Mouse (Mus musculus) embryonic facial prominence, embryonic 10.5 days (tissue): Measurements from ENCODE around the gene Lyst. TPM values are rescaled to one million over a fixed set of nuclear protein-coding genes. Genes with fewer than 3 reads are reported as not detected.

ENCODE experiments used
- DNase-seq: peaks from one replicate; pipeline ENCODE4 v3.0.0-alpha.2; 2017; ENCODE audit warnings: low spot score
- H3K27ac ChIP-seq: fragments of 300-500 bp; sonication (generic); replicated peaks from 2 replicates; pipeline ENCODE4 v1.5.1; 2016; ENCODE audit warnings: mild to moderate bottlenecking
- H3K27me3 ChIP-seq: fragments of 300-500 bp; sonication (generic); replicated peaks from 2 replicates; pipeline ENCODE4 v1.6.1; 2016; ENCODE audit warnings: low read depth, mild to moderate bottlenecking; ENCODE audit not compliant: poor library complexity, severe bottlenecking
- H3K36me3 ChIP-seq: fragments of 300-500 bp; sonication (generic); replicated peaks from 2 replicates; pipeline ENCODE4 v1.6.1; 2016; ENCODE audit warnings: mild to moderate bottlenecking, moderate library complexity
- H3K4me1 ChIP-seq: fragments of 300-500 bp; sonication (generic); 2 replicates; pipeline ENCODE4 v1.6.1; 2016
- H3K4me3 ChIP-seq: fragments of 300-500 bp; sonication (generic); 2 replicates; pipeline ENCODE4 v1.5.1; 2016; ENCODE audit warnings: mild to moderate bottlenecking, moderate library complexity
- H3K9me3 ChIP-seq: fragments of 300-500 bp; sonication (generic); 2 replicates; pipeline ENCODE4 v1.6.1; 2016; ENCODE audit warnings: mild to moderate bottlenecking
- WGBS: fragments of 180-500 bp; shearing (Covaris S2); methylation state at CpG from one replicate; pipeline ENCODE4 v1.1.7; 2016; 5-methylcytosine and 5-hydroxymethylcytosine counted together
- polyA plus RNA-seq: library from polyadenylated mRNA; unstranded; fragments of >200 nt; fragmentation: Nextera tagmentation; extraction: Ambion mirVana; gene quantifications from 2 replicates; pipeline ENCODE4 v1.2.1, GENCODE M21; 2016

The Lyst gene
- polyA plus RNA-seq, 1 experiment from 2014 or later: 3.6 TPM

DNA sequence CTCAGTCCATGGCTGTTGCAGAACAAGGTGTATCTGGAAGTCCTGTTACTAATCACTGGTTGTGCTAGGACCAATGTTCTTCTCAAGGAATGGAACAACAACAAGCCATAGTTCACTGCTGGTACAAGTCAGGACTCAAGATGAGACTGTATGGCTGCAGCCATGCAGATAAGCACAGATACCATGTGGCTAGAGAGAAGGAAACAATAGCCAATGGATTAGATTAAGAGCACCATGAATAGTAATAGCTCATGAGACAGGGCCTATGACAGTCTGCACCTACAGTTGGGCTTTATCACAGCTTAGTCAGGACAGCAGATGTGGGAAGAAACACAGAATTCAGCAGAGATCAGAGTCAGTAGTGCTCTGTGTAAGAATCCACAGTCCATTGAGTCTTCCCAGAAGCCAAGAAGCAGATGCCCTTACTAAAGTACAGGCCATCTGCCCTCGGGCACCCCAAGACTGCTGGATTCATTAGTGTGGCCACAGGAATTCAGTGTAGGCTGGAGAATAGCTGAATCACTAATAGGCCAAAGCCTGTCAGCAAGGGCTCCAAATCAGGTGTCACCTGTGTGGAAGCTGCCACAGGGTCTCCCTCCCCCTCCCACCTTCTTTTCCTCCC, 188.8 kb downstream of the Lyst start:
- no peak for DNase-seq
- Histone ChIP-seq H3K4me1 (peaks cover 4% of the 10 kb centered on the region), H3K36me3 (peaks cover 9% of the 10 kb centered on the region; the same call in 1 of the 2 replicates), H3K27me3 (peaks cover 21% of the 10 kb centered on the region), H3K27ac (no peak overlapping the region), H3K4me3 (no peak overlapping the region), H3K9me3 (no peaks in the 10 kb centered on the region)
- WGBS: 76% methylated on average over 1 of the region's 1 CpGs

DNA sequence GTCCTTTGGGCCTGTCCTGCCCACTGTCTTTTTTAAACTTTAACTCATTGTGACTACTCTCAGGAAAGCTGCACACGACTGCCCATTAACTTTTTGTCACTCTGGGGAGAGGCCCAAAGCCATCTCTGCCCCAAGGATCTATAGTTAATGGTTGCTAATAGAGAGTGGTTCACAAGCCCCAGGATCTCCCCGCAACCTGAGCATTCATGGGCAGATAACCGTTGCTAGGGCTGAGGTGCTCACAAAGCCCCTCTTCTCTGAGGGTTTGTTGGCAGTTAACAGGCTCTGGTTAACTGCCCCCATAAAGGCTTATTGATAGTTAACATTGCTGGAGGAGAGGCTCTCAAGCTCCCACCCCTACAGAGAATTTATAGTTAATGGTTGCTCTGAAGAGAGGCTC, 190.1 kb downstream of the Lyst start:
- Histone ChIP-seq H3K4me3 (no peak overlapping the region), H3K27ac (no peak overlapping the region), H3K9me3 (no peaks in the 10 kb centered on the region), H3K4me1 (peaks cover 17% of the 10 kb centered on the region), H3K27me3 (peaks cover 34% of the 10 kb centered on the region), H3K36me3 (peaks cover 9% of the 10 kb centered on the region; the same call in 1 of the 2 replicates)
- WGBS: 72% methylated on average over 3 of the region's 3 CpGs
- no peak for DNase-seq

DNA sequence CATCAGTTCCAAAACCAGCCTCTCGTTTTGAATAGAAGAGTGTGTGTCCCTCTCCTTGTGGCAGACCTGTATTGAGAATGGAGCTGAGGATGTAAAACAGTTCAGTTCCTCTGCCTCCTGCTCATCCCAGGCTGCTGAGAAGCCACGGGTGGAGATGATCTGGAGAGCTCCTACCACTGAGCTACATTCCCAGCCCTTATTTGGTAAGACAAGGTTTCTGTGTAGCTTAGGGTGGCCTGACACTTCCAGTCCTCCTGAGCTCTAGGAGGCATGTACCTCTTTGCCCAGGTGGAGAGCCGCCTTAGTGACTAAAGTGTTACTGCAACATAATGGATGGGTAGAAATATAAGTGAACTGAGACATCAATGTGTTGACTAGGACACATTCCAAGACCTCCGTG, 190.8 kb downstream of the Lyst start:
- WGBS: 78% methylated on average over 4 of the region's 4 CpGs
- Histone ChIP-seq H3K4me3 (no peak overlapping the region), H3K9me3 (no peaks in the 10 kb centered on the region)

DNA sequence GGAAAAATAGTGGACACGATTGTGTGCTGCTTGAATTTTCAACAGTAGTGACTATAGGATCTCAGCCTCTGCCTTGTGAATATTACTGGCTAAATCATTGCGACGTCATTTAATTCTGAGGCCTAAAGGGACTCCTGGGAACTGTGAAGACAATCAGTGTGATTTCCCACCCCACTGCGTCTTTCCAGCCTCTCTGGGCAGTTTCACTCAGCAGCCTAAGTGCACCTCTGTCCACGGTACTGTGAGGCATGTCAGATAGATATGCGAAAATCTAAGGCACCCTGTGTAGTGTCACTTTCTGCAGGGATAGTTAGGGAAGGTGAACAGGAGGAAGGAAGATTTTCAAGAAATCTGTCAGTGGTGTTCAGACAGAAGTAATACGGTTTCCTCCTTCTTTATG, 193.1 kb downstream of the Lyst start:
- H3K36me3 ChIP-seq: no peaks in the 10 kb centered on the region
- peaks cover 59% of the 10 kb centered on the region for H3K27me3 ChIP-seq
- no peak for DNase-seq
- H3K4me3 ChIP-seq: peak overlapping the region; percentile 69; the same call in 1 of the 2 replicates
- peaks cover 19% of the 10 kb centered on the region for H3K4me1 ChIP-seq
- H3K27ac ChIP-seq: no peak overlapping the region
- 47% methylated on average over 7 of the region's 7 CpGs for WGBS
- H3K9me3 ChIP-seq: no peaks in the 10 kb centered on the region

More for the DNA sequence above, 190.8 kb downstream of the Lyst start:
- Histone ChIP-seq H3K27me3 (peaks cover 42% of the 10 kb centered on the region), H3K4me1 (peaks cover 19% of the 10 kb centered on the region), H3K36me3 (peaks cover 9% of the 10 kb centered on the region; the same call in 1 of the 2 replicates), H3K27ac (no peak overlapping the region)
- no peak for DNase-seq

DNA sequence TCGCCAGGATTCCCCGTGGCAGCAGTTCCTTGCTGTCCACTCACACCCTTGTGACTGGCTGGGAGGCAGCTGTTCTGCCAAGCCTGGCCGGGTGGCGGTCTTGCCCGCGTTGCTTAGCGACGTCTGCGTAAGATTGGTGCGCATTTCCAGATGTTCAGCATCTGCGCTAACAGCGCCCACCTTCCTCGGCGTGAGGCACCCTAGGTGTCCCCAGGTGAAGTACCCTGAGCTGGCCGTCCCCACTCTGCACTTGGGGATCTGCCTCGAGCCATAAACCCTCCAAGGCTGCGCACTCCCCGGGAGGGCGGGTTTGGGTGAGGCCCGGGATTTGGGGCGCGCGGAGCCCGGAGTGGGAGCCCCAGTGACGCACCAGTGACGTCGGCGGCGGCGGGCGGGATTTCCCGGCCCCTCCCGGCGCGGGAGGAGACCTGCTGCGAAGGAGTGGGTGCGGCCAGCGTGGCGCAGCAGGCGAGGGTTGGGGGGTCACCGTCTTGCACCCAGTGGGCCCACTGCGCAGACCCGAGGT, 193.8 kb downstream of the Lyst start, which contains the start of gene Gng4:
TSS of gene Gng4 (plus strand) at position 166 of the 526 bp plus-strand sequence.
- no peaks in the 10 kb centered on the region for H3K36me3 ChIP-seq
- H3K27me3 ChIP-seq: peaks cover 59% of the 10 kb centered on the region
- WGBS: under 1% methylated on average over 43 of the region's 43 CpGs
- DNase-seq: peak; percentile 70
- H3K4me1 ChIP-seq: peaks cover 19% of the 10 kb centered on the region
- H3K27ac ChIP-seq: no peak within 1 kb of the TSS; the same call in 1 of the 2 replicates
- no peaks in the 10 kb centered on the region for H3K9me3 ChIP-seq
- H3K4me3 ChIP-seq: peak within 1 kb of the TSS; percentile 69

DNA sequence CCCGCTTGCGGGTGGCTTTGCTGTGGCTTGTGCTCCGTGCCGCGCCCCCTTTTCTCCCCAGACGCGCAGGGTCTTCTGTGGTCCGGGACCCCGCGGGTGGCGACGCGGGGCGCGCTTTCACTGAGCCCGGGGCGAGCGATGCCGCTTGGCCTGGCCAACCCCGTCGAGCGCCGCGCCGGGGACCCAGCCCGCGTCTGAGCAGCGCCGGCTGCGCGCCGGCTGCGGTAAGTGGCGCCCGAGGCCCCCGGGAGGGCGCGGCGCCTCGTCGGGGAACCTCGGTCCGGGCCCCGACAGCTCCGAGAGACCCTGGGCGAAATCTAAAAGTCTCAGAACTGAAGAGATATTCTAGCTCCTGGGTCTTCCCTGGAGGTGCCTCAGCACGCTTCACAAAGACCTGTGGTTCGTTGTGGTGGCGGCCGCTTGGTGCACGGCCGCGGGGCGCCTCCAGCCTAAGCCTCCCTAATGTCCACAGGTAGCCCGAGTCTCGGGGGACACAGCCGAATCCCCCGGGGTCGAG, 194.3 kb downstream of the Lyst start:
- no peak overlapping the region; the same call in 1 of the 2 replicates for H3K27ac ChIP-seq
- peak; percentile 52 for DNase-seq
- no peaks in the 10 kb centered on the region for H3K36me3 ChIP-seq
- H3K27me3 ChIP-seq: peaks cover 59% of the 10 kb centered on the region
- peaks cover 19% of the 10 kb centered on the region for H3K4me1 ChIP-seq
- H3K9me3 ChIP-seq: no peaks in the 10 kb centered on the region
- H3K4me3 ChIP-seq: peak overlapping the region; percentile 69
- WGBS: under 1% methylated on average over 59 of the region's 59 CpGs

DNA sequence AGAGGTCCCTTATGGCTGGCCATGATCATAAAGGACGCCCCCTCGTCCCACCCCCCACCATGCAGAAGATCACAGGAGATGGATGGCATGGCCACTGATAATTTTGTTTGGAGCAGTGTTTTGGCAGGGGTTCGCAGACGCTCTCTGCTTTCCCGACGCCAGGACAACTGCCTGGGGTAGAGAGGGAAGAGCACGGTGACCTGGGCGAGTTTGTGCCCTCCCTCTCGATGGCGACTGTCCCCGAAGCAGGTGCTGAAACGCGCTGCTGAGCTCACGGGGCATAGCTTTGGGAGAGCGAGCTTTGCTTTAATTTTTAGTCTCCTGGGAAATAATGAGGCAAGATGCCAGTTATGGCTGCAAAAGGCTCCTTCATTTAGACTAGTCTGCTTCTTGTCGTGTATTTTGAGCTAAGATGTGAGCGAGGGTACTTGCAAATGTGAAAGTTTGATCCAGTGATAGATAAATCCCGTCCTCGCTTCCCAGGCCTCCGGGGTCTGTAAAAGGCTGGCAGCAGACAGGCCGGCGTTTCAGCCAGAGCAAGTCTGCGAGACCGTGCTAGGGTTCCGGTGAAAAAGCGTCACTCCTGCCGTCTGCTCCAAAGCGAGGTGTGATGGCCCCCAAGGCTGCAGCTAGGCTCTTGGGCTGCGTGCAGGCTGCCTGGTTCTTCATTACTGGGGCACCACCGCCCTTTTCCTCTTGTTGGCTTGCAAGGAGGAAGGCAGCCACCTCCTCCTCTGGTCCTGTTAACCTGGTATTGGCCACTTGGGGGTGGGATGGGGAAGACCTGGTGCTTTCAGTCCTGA, 195.0 kb downstream of the Lyst start:
- Histone ChIP-seq H3K27me3 (peaks cover 59% of the 10 kb centered on the region), H3K36me3 (no peaks in the 10 kb centered on the region), H3K4me1 (peaks cover 19% of the 10 kb centered on the region), H3K4me3 (peak overlapping the region; percentile 69), H3K27ac (no peak overlapping the region), H3K9me3 (no peaks in the 10 kb centered on the region)
- 2% methylated on average over 30 of the region's 30 CpGs for WGBS
- DNase-seq: peak; percentile 67

DNA sequence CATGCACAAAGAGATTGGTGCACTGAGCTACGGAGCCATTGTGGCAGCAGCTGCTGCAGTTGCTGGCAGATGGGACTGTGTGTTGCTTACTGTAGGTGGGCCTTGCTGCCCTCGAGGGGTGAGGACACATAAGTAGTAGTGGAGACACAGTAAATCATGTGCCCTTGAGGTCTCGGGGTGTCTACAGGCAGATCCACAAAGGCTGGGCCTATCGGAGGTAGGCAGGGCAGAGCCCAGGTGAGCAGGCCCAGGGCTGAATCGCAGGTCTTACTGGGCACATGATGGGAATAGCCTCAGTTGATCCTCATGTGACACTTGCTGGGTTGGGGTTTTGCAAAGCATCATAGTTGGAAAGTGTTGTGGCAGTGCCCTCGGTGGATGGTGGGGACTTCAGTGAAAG, 196.8 kb downstream of the Lyst start:
- Histone ChIP-seq H3K27ac (no peak overlapping the region), H3K36me3 (no peaks in the 10 kb centered on the region), H3K9me3 (no peaks in the 10 kb centered on the region), H3K4me1 (peaks cover 19% of the 10 kb centered on the region), H3K27me3 (peaks cover 57% of the 10 kb centered on the region), H3K4me3 (no peak overlapping the region)
- DNase-seq: no peak
- 84% methylated on average over 6 of the region's 6 CpGs for WGBS

DNA sequence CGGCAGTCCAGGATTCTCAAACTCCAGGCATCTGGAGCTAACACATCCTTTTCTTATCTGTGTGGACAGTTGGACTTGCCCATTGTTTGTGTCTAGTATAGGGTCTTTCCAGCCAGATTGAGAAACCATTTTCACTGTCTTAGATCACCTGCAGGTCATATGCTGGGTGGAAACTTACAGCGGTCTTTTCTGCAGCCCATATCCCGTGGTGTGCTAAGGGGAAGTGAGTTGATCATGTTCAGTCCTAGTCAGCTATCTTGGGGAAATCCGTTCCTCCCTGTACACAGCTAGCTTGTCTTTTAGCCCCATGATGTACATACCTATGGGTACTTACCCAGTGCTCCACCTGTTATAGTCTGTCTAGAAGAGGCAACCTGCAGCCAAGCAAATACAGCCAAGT, 197.9 kb downstream of the Lyst start:
- Histone ChIP-seq H3K27me3 (peaks cover 46% of the 10 kb centered on the region), H3K27ac (no peak overlapping the region), H3K36me3 (no peaks in the 10 kb centered on the region), H3K9me3 (no peaks in the 10 kb centered on the region), H3K4me1 (peaks cover 19% of the 10 kb centered on the region), H3K4me3 (no peak overlapping the region)
- 89% methylated on average over 4 of the region's 4 CpGs for whole genome bisulfite sequencing
- DNase-seq: no peak

DNA sequence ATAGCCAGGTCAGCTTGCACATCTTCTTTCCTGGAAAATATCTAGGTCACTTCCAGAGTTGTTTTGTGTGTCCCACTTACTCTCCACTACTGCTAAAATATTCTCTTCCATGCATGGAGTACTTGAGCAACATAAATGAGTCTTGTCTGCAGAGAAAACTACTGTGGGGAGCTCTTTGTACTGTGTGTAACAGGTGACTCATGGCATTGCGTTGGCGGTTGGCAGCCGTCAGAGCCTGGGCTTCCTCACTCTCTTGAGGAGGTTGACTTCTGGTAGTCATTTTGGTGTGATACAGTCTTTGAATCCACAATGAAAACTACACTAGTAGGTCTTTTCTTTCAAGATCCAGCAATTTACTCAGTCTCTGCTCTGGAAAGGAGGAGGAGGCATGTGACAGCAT, 201.8 kb downstream of the Lyst start:
- Histone ChIP-seq H3K36me3 (no peaks in the 10 kb centered on the region), H3K9me3 (no peaks in the 10 kb centered on the region), H3K27ac (no peak overlapping the region), H3K4me3 (no peak overlapping the region), H3K27me3 (peaks cover 7% of the 10 kb centered on the region), H3K4me1 (no peaks in the 10 kb centered on the region)
- 94% methylated on average over 3 of the region's 3 CpGs for WGBS
- no peak for DNase-seq

DNA sequence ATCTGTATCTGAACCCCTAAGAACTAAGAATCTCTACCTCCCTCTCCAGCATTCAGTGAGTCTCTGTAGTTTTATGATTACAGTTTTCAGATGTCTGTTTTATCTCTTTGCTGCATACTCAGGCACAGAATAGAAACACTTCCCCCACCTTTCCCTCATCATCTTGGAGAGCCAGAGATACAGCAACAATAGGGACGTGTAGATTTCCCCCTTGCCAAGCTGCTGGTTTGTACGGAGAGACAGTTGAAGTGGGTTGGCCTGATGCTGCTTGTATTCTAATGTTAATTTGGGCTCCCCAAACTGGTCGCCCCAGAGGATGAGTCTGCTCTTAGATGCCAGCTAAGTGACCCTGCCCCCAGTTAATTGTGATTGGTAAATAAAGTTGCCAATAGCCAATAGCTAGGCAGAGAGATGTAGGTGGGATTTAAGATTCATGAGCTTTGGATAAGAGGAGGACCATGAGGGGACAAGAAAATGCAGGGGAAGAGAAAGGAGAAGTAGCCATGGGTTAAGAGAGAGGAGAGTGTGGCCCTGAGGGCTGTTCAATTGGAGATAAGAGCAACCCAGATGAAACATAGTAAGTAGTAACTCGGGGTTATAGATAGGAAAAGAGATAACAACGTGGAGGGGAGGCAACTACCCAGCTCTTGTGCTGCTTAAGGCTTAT, 205.1 kb downstream of the Lyst start:
- WGBS: 37% methylated on average over 5 of the region's 5 CpGs
- Histone ChIP-seq H3K4me3 (no peak overlapping the region), H3K27me3 (no peaks in the 10 kb centered on the region), H3K9me3 (no peaks in the 10 kb centered on the region), H3K36me3 (no peaks in the 10 kb centered on the region), H3K4me1 (no peaks in the 10 kb centered on the region), H3K27ac (no peak overlapping the region)
- no peak for DNase-seq

DNA sequence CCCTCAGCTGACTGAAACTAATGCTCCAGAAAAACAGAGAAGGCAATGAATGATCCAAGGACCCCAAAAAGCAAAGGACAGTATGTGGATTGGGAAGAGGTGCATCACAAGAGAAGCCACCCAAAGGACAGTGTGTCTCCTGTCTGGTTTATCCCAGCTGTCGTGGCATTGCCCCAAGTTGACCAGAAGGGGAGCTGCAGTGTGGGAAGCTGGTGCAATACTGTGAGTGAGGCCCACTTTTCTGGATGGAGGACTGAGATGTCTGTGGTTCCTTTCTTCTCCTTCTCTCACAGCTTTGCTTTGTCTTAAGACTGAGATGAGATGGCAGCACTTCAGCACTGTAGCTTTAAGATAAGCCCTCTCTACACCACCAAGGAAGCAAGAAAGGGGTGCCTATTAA, 205.9 kb downstream of the Lyst start:
- Histone ChIP-seq H3K36me3 (no peaks in the 10 kb centered on the region), H3K27me3 (no peaks in the 10 kb centered on the region), H3K4me3 (no peak overlapping the region), H3K27ac (no peak overlapping the region), H3K4me1 (no peaks in the 10 kb centered on the region), H3K9me3 (no peaks in the 10 kb centered on the region)
- 80% methylated on average over 1 of the region's 1 CpGs for WGBS
- no peak for DNase-seq
